Mouse (Mus musculus) kidney, postnatal 25 days (tissue): ENCODE results near the gene Slc26a8.
"Not testable (repeated sequence)": the region's sequence is repeated elsewhere in the genome, so short reads cannot be mapped to it uniquely, and the experiment has no call there.

ENCODE experiments used
- DNase-seq, 2 experiments: peaks; one replicate each; pipeline ENCODE4 v3.0.0; 2021; ENCODE audit warnings: mixed read lengths in 2 of 2

Gene Slc26a8

GRCm38 (mm10) chr17:28689586-28690283 lies at the start of gene Slc26a8:
Gene Slc26a8 (minus strand): TSS chr17:28690233.
- DNase-seq: peak; percentile 43 to 76

GRCm38 (mm10) chr17:28739244-28739643 lies 49.2 kb upstream of the Slc26a8 start:
- DNase-seq: no peak

- no peak for DNase-seq
These were observed 47.9 kb upstream of the Slc26a8 start for GRCm38 (mm10) chr17:28737973-28738372.

GRCm38 (mm10) chr17:28736486-28736885 lies 46.5 kb upstream of the Slc26a8 start:
- no peak for DNase-seq

GRCm38 (mm10) chr17:28735317-28736105 lies 45.5 kb upstream of the Slc26a8 start:
- DNase-seq: no peak

- not testable (repeated sequence) for DNase-seq
These were observed 37.5 kb upstream of the Slc26a8 start for GRCm38 (mm10) chr17:28727511-28727910.

GRCm38 (mm10) chr17:28725783-28726182 lies 35.8 kb upstream of the Slc26a8 start, which contains the start of gene AC170998.1:
Gene AC170998.1 (plus strand): TSS chr17:28726083.
- no peak for DNase-seq

- DNase-seq: no peak
These were observed 27.5 kb upstream of the Slc26a8 start for GRCm38 (mm10) chr17:28717535-28717934.

GRCm38 (mm10) chr17:28715832-28716548 lies 26.0 kb upstream of the Slc26a8 start:
- DNase-seq: no peak

GRCm38 (mm10) chr17:28714006-28714405 lies 24.0 kb upstream of the Slc26a8 start:
- no peak for DNase-seq

GRCm38 (mm10) chr17:28712305-28712704 lies 22.3 kb upstream of the Slc26a8 start:
- peak in 1 of 2 experiments; percentile 52 for DNase-seq

GRCm38 (mm10) chr17:28711237-28711636 lies 21.2 kb upstream of the Slc26a8 start:
- peak; percentile 33 to 75 for DNase-seq

- DNase-seq: no peak
These were observed 20.3 kb upstream of the Slc26a8 start for GRCm38 (mm10) chr17:28710291-28710688.

GRCm38 (mm10) chr17:28709552-28710290 lies 19.7 kb upstream of the Slc26a8 start:
- peak in 1 of 2 experiments; percentile 65 for DNase-seq

GRCm38 (mm10) chr17:28708989-28709388 lies 19.0 kb upstream of the Slc26a8 start:
- DNase-seq: no peak

GRCm38 (mm10) chr17:28707816-28708215 lies 17.8 kb upstream of the Slc26a8 start:
- no peak for DNase-seq

- DNase-seq: no peak
These were observed 17.1 kb upstream of the Slc26a8 start for GRCm38 (mm10) chr17:28707136-28707627.

- DNase-seq: no peak
These were observed 16.7 kb upstream of the Slc26a8 start for GRCm38 (mm10) chr17:28706697-28707096.

GRCm38 (mm10) chr17:28702646-28703045 lies 12.6 kb upstream of the Slc26a8 start:
- no peak for DNase-seq

GRCm38 (mm10) chr17:28701737-28702136 lies 11.7 kb upstream of the Slc26a8 start:
- DNase-seq: peak in 1 of 2 experiments; percentile 43

GRCm38 (mm10) chr17:28701171-28701570 lies 11.1 kb upstream of the Slc26a8 start:
- no peak for DNase-seq

- DNase-seq: no peak
These were observed 9.8 kb upstream of the Slc26a8 start for GRCm38 (mm10) chr17:28699789-28700188.
